8 mouse cellular contexts compared by ENCODE assay signal in the genomic region with DNA sequence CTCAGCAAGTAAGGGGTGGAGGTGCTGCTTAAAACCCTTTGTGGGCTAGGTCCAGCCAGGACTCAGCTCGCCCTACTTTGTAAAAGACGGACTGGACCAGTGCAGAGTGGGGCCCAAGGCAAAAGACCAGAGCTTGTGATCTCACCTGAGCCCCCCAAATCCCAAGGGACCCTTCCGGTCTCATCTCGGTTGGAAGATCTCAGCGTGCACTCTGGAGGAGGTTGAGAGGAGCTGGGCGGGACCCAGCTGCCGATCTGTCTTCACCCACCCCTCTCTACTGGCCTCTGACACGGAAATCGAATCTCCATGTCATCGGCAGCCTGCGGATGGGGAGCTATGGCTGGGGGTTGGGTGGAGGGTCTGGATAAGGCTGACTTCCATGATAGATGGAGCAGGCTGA. TPM values are rescaled to one million over a fixed set of nuclear protein-coding genes. Genes with fewer than 3 reads are reported as not detected.
DNase-seq lines count a peak whose midpoint lies in the region; ATAC-seq and TF ChIP-seq lines count a peak whose summit lies in the region.

No protein-coding gene starts in this region.

- DNase-seq in heart, adult 11 months: no peak
- peak; percentile 31 for DNase-seq in embryo, embryonic 10 days (ENCODE audit: low spot score)
- DNase-seq in hindbrain, postnatal 0 days (ENCODE audit: low spot score): peak; percentile 41
- DNase-seq in midbrain, postnatal 0 days (ENCODE audit: low spot score): no peak
- DNase-seq in urinary bladder, adult 2 months (ENCODE audit: low spot score): no peak
- no peak for DNase-seq in thymus, postnatal 36 days
- no peak for DNase-seq in gastrocnemius, postnatal 25 days

- H3K4me1 ChIP-seq in heart, embryonic 15.5 days (replicated peaks): peaks cover 23% of the 10 kb centered on the region
- H3K4me1 ChIP-seq in hindbrain, postnatal 0 days (ENCODE audit: insufficient read depth, low read length): no peaks in the 10 kb centered on the region; the same call in 1 of the 2 replicates
- H3K4me1 ChIP-seq in midbrain, postnatal 0 days (ENCODE audit: insufficient read depth, low read length): peaks cover 11% of the 10 kb centered on the region; the same call in 1 of the 2 replicates

- ATAC-seq in heart, embryonic 15.5 days (replicated peaks; ENCODE audit: insufficient number of reproducible peaks, insufficient read depth, low FRiP score, low read depth): no peak
- no peak for ATAC-seq in hindbrain, postnatal 0 days
- ATAC-seq in midbrain, postnatal 0 days (ENCODE audit: low FRiP score): no peak

- no peaks in the 10 kb centered on the region for H3K36me3 ChIP-seq in heart, embryonic 15.5 days
- H3K36me3 ChIP-seq in hindbrain, postnatal 0 days (ENCODE audit: insufficient read depth, low read length): no peaks in the 10 kb centered on the region
- H3K36me3 ChIP-seq in midbrain, postnatal 0 days (ENCODE audit: insufficient read depth, low read length): peaks cover 4% of the 10 kb centered on the region; the same call in 1 of the 2 replicates

- peak overlapping the region; percentile 99 for H3K4me2 ChIP-seq in heart, embryonic 15.5 days
- peak overlapping the region; percentile 95 for H3K4me2 ChIP-seq in hindbrain, postnatal 0 days (ENCODE audit: low read depth, low read length)
- peak overlapping the region; percentile 97 for H3K4me2 ChIP-seq in midbrain, postnatal 0 days (ENCODE audit: low read depth, low read length, poor library complexity, severe bottlenecking)

- H3K9me3 ChIP-seq in heart, embryonic 15.5 days (replicated peaks): no peaks in the 10 kb centered on the region
- no peaks in the 10 kb centered on the region for H3K9me3 ChIP-seq in hindbrain, postnatal 0 days (ENCODE audit: low read length)
- H3K9me3 ChIP-seq in midbrain, postnatal 0 days (ENCODE audit: low read length): no peaks in the 10 kb centered on the region

- H3K27ac ChIP-seq in heart, embryonic 15.5 days: no peak overlapping the region
- no peak overlapping the region for H3K27ac ChIP-seq in hindbrain, postnatal 0 days
- H3K27ac ChIP-seq in midbrain, postnatal 0 days (ENCODE audit: low read depth, low read length): no peak overlapping the region

- TF ChIP-seq CTCF in hindbrain, postnatal 0 days (IDR thresholded peaks at IDR 0.05; ENCODE audit: low read depth): no peak
- TF ChIP-seq CTCF in midbrain, postnatal 0 days (IDR thresholded peaks at IDR 0.05): no peak

- peaks cover 69% of the 10 kb centered on the region for H3K27me3 ChIP-seq in heart, embryonic 15.5 days
- H3K27me3 ChIP-seq in hindbrain, postnatal 0 days (ENCODE audit: insufficient read depth, low read length): no peaks in the 10 kb centered on the region
- no peaks in the 10 kb centered on the region for H3K27me3 ChIP-seq in midbrain, postnatal 0 days (ENCODE audit: insufficient read depth, low read length)

- WGBS in heart, embryonic 15.5 days: 9% methylated on average over 11 of the region's 11 CpGs
- 16% methylated on average over 11 of the region's 11 CpGs for WGBS in hindbrain, postnatal 0 days
- WGBS in midbrain, postnatal 0 days: 14% methylated on average over 11 of the region's 11 CpGs

- H3K9ac ChIP-seq in heart, embryonic 15.5 days: no peak overlapping the region
- H3K9ac ChIP-seq in hindbrain, postnatal 0 days (replicated peaks; ENCODE audit: low read length): peak overlapping the region; percentile 86
- peak overlapping the region; percentile 91 for H3K9ac ChIP-seq in midbrain, postnatal 0 days (replicated peaks; ENCODE audit: low read length, poor library complexity, severe bottlenecking)

- peak overlapping the region; percentile 62 for H3K4me3 ChIP-seq in heart, embryonic 15.5 days
- peak overlapping the region; percentile 62 for H3K4me3 ChIP-seq in hindbrain, postnatal 0 days (ENCODE audit: low read length)
- H3K4me3 ChIP-seq in midbrain, postnatal 0 days (ENCODE audit: low read depth, low read length): peak overlapping the region; percentile 72

RNA-seq across cellular contexts. Expression of a gene that starts 13.7 kb away (rescaled TPM):
- 6.9 and 11.5 TPM in 2 replicates for polyA plus RNA-seq in heart, embryonic 15.5 days (2015; fragmentation: Nextera tagmentation; extraction: Ambion mirVana)
- 460 and 484 TPM in 2 replicates for total RNA-seq in hindbrain, postnatal 0 days (2014; rRNA removed)
- 346 and 367 TPM in 2 replicates for polyA plus RNA-seq in hindbrain, postnatal 0 days (2015; fragmentation: Nextera tagmentation; extraction: Ambion mirVana)
- total RNA-seq in midbrain, postnatal 0 days (2014; rRNA removed): 486 and 500 TPM in 2 replicates
- 426 and 440 TPM in 2 replicates for polyA plus RNA-seq in midbrain, postnatal 0 days (2015; fragmentation: Nextera tagmentation; extraction: Ambion mirVana)
- 33.9 and 46.8 TPM in 2 replicates for polyA plus RNA-seq in urinary bladder, adult 2 months (2012; rRNA removed)
- 10 to 100 TPM; 11.9 to 14.5 TPM for total RNA-seq in gastrocnemius, postnatal 25 days (2021)

Comparison
In these comparisons a context has a peak if more than half of its experiments do, and no peak if none do; other contexts are left out.
1. DNase-seq: peak in embryo, embryonic 10 days (single experiment) and hindbrain, postnatal 0 days (single experiment); none in heart, adult 11 months (single experiment), midbrain, postnatal 0 days (single experiment), urinary bladder, adult 2 months (single experiment), thymus, postnatal 36 days (0 of 2) and gastrocnemius, postnatal 25 days (single experiment).
2. Peak in every context shown above with its lines, with median percentiles within 50 percentile points of each other: H3K4me2 ChIP-seq and H3K4me3 ChIP-seq.